Mouse (Mus musculus) kidney, embryonic 16.5 days (tissue): ENCODE measurements around the gene Smoc2. TPM values are rescaled to one million over a fixed set of nuclear protein-coding genes. Genes with fewer than 3 reads are reported as not detected.

ENCODE experiments used
- ATAC-seq: fragments of 200-750 bp; cut with Nextera tagmentation; 2 replicates; pipeline ENCODE4 v1.8.0; 2017; ENCODE audit warnings: moderate TSS enrichment; ENCODE audit not compliant: low FRiP score, low TSS enrichment
- H3K27ac ChIP-seq: fragments of 300-500 bp; sonication (generic); 2 replicates; pipeline ENCODE4 v1.5.1; 2014; ENCODE audit warnings: low read length
- H3K27me3 ChIP-seq: fragments of 300-500 bp; sonication (generic); 2 replicates; pipeline ENCODE4 v1.6.1; 2014; ENCODE audit warnings: low read length, control low read depth, mixed read lengths; ENCODE audit not compliant: insufficient read depth
- H3K36me3 ChIP-seq: fragments of 300-500 bp; sonication (generic); 2 replicates; pipeline ENCODE4 v1.6.1; 2014; ENCODE audit warnings: low read length, control low read depth, mixed read lengths; ENCODE audit not compliant: insufficient read depth
- H3K4me1 ChIP-seq: fragments of 300-500 bp; sonication (generic); 2 replicates; pipeline ENCODE4 v1.6.1; 2014; ENCODE audit warnings: low read length, control low read depth, mixed read lengths; ENCODE audit not compliant: insufficient read depth
- H3K4me2 ChIP-seq: fragments of 300-500 bp; sonication (generic); replicated peaks from 2 replicates; pipeline ENCODE4 v1.6.1; 2014; ENCODE audit warnings: low read depth, low read length
- H3K4me3 ChIP-seq: fragments of 300-500 bp; sonication (generic); 2 replicates; pipeline ENCODE4 v1.5.1; 2014; ENCODE audit warnings: mild to moderate bottlenecking, low read length
- H3K9ac ChIP-seq: fragments of 300-500 bp; sonication (generic); replicated peaks from 2 replicates; pipeline ENCODE4 v1.6.1; 2014; ENCODE audit warnings: low read length
- H3K9me3 ChIP-seq: fragments of 300-500 bp; sonication (generic); 2 replicates; pipeline ENCODE4 v1.6.1; 2016; ENCODE audit warnings: low read length, control low read depth
- WGBS: fragments of 180-500 bp; shearing (Covaris S2); extraction: QIAGEN DNeasy Blood & Tissue Kit; methylation state at CpG from one replicate; pipeline ENCODE4 v1.1.7; 2014; 5-methylcytosine and 5-hydroxymethylcytosine counted together
- polyA plus RNA-seq: library from polyadenylated mRNA; unstranded; fragments of >200 nt; fragmentation: Nextera tagmentation; extraction: Ambion mirVana; gene quantifications from 2 replicates; pipeline ENCODE4 v1.2.1, GENCODE M21; 2015

The Smoc2 gene
- polyA plus RNA-seq, 1 experiment from 2014 or later: 97.5 TPM

DNA sequence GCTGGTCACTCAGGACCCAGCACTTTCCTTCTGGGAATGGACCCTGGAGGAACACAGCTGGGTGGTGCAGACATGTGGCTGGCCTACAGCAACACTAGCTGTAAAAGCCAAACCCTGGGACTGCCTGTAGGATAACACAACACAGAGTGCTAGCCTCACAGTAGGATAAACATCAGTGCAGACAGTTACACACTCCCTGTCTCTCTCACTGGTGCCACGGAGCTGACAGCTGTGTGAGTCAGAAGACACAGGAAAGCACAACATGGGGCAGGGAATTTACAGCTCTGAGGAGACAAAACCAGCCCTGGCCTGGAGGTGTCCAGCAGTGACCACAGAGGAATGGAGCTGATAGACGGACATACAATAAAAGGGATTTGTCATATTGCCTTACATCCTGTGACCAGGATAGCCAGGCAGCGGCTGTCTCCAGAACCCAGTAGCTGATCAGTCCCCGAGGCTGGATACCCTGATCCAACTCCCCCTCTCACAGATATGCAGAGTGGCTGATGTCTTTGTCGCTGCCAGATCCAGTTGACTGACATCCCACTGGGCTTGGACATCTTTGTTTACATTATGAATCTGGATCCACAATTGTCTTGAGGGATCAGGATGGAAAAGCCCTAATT is 60.7 kb downstream of the Smoc2 start:
- Histone ChIP-seq H3K4me2 (no peak overlapping the region), H3K27ac (no peak overlapping the region), H3K27me3 (0 out of 2 replicates have a peak, but pooled peaks cover 3% of the 10 kb centered on the region), H3K9ac (no peak overlapping the region), H3K4me1 (peaks cover 10% of the 10 kb centered on the region), H3K4me3 (no peak overlapping the region), H3K36me3 (no peaks in the 10 kb centered on the region), H3K9me3 (no peaks in the 10 kb centered on the region)
- ATAC-seq: peak; percentile 28; the same call in 1 of the 2 replicates
- WGBS: 31% methylated on average over 5 of the region's 5 CpGs

DNA sequence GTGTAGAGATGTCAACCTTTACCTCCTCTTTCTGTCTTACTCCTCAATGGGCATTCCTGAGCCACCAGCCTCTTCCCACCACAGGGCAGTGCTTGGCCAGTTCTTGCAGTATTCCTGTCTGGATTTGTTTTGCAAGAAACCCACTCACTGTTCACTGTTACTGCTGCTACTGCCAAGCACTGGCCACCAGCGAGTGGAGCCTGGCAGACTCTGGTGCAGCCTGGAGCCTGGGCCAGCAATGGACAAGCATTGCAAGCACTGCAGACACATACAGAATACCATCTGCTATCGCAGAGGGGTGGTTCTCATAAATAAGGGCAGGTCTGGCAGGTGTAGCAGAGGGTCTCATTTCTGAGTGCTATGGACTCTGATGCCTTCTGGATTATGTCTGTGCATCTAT is 61.4 kb downstream of the Smoc2 start:
- 0 out of 2 replicates have a peak, but pooled peaks cover 3% of the 10 kb centered on the region for H3K27me3 ChIP-seq
- WGBS: 77% methylated on average over 2 of the region's 2 CpGs
- peaks cover 10% of the 10 kb centered on the region for H3K4me1 ChIP-seq
- no peak overlapping the region for H3K4me2 ChIP-seq
- H3K4me3 ChIP-seq: no peak overlapping the region
- no peak for ATAC-seq
- no peak overlapping the region for H3K27ac ChIP-seq
- no peak overlapping the region for H3K9ac ChIP-seq
- H3K36me3 ChIP-seq: no peaks in the 10 kb centered on the region
- H3K9me3 ChIP-seq: no peaks in the 10 kb centered on the region

DNA sequence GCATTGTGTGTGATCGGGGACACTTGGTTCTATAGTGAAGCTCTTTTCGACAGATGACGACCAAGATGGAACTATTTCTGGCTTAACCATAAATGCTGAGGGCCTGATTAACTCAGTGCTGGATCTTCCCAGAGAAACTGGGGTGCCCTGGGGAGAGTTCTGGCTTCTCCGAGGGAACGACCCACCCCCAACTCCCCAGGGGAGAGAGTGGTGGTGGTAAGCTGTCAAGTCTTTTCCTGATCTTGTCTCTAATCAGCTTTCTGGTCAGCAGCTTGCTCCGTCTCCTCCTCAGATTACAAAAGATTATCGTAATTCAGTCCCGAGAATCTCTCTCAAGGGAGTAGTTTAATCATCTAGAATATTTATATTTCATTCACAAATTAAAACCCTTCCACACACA is 63.2 kb downstream of the Smoc2 start:
- no peak overlapping the region for H3K27ac ChIP-seq
- no peaks in the 10 kb centered on the region for H3K36me3 ChIP-seq
- WGBS: 38% methylated on average over 8 of the region's 8 CpGs
- no peak overlapping the region for H3K4me3 ChIP-seq
- H3K4me2 ChIP-seq: no peak overlapping the region
- H3K9me3 ChIP-seq: no peaks in the 10 kb centered on the region
- H3K9ac ChIP-seq: no peak overlapping the region
- no peak for ATAC-seq
- peaks cover 8% of the 10 kb centered on the region for H3K4me1 ChIP-seq
- 0 out of 2 replicates have a peak, but pooled peaks cover 3% of the 10 kb centered on the region for H3K27me3 ChIP-seq

DNA sequence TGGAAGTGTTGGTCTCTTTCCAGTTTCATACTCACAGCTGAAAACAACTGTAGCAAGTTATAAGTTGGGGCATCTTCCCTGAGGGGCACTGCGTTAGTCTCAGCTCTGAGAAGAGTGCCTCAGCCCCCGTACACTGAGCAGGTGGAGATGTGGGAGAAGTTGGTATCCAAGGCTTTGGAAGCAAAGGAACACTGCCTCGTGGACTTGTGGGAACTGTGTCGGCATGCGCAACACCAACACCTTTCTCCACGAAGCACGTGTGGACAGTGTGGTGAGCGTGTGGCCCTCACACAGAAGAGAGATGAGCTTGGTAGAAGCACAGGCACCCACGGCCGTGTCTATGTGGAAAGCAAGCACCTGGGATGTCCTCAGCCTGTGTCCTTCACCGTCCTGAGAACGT is 64.1 kb downstream of the Smoc2 start:
- Histone ChIP-seq H3K9me3 (no peaks in the 10 kb centered on the region), H3K4me3 (no peak overlapping the region), H3K36me3 (no peaks in the 10 kb centered on the region), H3K4me2 (no peak overlapping the region), H3K4me1 (peaks cover 5% of the 10 kb centered on the region; the same call in 1 of the 2 replicates), H3K9ac (no peak overlapping the region), H3K27me3 (0 out of 2 replicates have a peak, but pooled peaks cover 3% of the 10 kb centered on the region), H3K27ac (no peak overlapping the region)
- 81% methylated on average over 12 of the region's 12 CpGs for WGBS
- no peak for ATAC-seq

DNA sequence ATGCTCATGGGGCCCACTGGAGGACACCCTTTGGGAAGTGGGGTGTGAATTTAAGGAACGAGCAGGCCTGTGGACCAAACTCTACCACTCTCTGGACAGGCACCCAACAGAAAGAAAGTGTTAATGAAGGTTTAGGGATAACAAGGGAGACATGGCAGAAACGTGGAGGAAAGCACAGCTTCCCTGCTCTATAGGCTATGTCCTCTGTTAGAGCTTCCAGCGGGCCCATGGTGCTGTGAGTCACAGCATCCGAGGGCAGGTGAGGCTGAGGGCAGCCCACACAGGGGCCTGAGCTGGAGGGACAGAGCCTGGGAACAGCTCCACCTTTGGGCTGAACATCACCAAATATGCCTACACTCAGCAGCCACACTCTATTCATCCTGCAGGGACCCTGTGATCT is 66.2 kb downstream of the Smoc2 start:
- Histone ChIP-seq H3K9me3 (no peaks in the 10 kb centered on the region), H3K27ac (no peak overlapping the region), H3K4me1 (peaks cover 5% of the 10 kb centered on the region; the same call in 1 of the 2 replicates), H3K9ac (no peak overlapping the region), H3K36me3 (no peaks in the 10 kb centered on the region), H3K27me3 (0 out of 2 replicates have a peak, but pooled peaks cover 3% of the 10 kb centered on the region), H3K4me3 (no peak overlapping the region), H3K4me2 (no peak overlapping the region)
- 49% methylated on average over 4 of the region's 4 CpGs for WGBS
- ATAC-seq: no peak

DNA sequence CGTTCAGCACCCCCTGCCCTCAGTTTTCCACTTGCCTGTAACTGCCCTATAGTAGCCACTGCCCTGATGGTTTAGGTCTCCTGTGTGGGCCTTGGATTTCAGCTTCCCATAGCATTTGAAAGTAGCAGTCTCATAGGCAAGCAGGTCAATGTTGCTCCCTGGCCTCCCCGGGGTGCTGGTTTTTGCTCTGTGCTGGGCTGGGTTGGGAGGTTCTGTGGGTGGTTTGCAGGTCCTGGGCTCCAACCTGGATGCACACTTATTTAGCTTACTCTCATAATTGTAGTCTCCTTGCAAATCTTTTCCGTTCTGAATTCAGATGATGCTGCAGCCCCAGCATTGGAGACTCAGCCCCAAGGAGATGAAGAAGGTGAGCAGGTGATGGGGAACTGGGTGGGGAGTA is 67.6 kb downstream of the Smoc2 start:
- ATAC-seq: no peak
- Histone ChIP-seq H3K4me3 (no peak overlapping the region), H3K27me3 (0 out of 2 replicates have a peak, but pooled peaks cover 3% of the 10 kb centered on the region), H3K9ac (no peak overlapping the region), H3K4me1 (peaks cover 5% of the 10 kb centered on the region; the same call in 1 of the 2 replicates), H3K9me3 (no peaks in the 10 kb centered on the region), H3K36me3 (no peaks in the 10 kb centered on the region), H3K27ac (no peak overlapping the region), H3K4me2 (no peak overlapping the region)
- 82% methylated on average over 3 of the region's 3 CpGs for WGBS

DNA sequence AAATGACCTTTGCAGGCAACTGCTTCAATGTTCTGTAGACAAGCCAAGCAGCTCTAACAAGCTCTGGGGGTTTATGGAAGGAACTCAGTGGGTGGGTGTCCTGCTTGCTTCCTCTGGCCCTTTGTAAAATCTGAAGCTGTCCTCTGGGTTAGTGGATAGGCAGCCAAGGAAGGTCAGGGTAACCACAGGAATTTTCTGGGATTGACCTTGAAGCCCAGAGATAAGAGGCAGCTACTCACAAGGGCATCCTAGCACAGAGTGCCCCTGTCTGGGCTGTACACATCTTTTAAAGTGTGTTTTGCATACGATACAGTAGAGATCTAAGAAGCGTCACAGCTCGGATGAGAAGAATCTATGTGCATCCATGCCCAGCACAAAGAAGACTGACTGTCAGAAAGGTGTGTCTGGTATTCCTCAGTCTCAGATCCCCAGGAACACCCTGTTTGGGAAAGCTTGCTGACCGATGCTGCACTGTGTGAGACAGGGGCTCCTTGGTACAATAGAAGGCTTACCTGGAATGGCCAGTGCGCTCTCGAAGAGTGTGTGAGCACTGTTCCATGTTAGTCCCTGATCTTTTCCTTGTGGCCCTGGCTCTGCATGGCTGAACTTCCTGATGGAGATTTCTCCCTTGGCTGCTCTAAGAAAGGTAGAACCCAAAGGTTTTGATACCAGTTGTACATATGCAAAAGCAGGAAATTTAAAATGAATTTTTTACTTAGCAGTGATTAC is 69.9 kb downstream of the Smoc2 start:
- no peak overlapping the region for H3K4me3 ChIP-seq
- H3K36me3 ChIP-seq: 0 out of 2 replicates have a peak, but pooled peaks cover 5% of the 10 kb centered on the region
- H3K4me2 ChIP-seq: no peak overlapping the region
- H3K9me3 ChIP-seq: peaks cover 6% of the 10 kb centered on the region
- ATAC-seq: 0 out of 2 replicates have a peak, but pooled peaks have one; percentile 32
- H3K27ac ChIP-seq: no peak overlapping the region
- H3K27me3 ChIP-seq: no peaks in the 10 kb centered on the region
- WGBS: 72% methylated on average over 6 of the region's 6 CpGs
- no peak overlapping the region for H3K9ac ChIP-seq
- peaks cover 8% of the 10 kb centered on the region; the same call in 1 of the 2 replicates for H3K4me1 ChIP-seq

DNA sequence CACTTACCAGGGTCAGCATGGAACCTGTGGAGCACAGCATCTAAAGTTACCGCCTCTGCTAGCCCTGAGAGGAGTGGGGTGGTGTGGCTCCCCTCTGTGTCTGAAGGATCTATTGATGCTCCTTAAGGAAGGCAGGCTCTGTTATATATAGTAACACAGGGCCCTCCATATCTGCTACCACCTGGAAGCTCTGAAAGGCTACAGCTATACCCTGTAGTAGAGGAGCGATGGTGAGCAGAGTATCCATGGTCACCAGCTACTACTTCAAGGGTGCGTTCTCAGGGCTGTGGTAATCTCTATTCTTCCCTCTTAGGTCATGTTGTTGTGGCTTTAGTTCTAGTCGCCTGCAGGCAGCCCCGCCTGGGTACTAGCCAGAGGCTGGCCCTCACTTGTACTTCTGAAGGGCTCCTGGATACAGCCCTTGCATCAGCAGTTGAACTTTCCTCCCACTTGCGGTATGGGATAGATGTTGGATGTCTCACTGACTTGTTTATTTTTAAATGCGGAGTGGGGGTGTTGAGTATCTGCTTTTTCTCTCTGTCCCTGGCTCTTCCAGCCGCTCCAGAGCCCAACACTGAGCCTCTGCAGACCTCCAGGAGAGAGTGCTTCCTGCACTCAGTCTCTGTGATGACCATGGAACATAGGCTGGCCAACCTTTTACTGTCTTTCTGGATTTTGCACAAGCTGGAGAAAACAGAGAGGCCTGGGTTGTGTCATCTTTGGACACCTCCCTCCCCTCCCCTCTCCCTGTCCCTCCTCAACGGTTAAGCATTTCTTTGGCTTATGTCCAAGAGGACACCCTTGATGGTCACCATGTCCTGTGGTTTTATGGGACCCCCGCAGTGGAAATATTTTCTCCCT is 74.1 kb downstream of the Smoc2 start:
- no peak overlapping the region for H3K4me3 ChIP-seq
- H3K27ac ChIP-seq: peak overlapping the region; percentile 49; the same call in 1 of the 2 replicates
- no peak overlapping the region for H3K9ac ChIP-seq
- 0 out of 2 replicates have a peak, but pooled peaks cover 5% of the 10 kb centered on the region for H3K36me3 ChIP-seq
- ATAC-seq: peak; percentile 78
- peaks cover 6% of the 10 kb centered on the region for H3K9me3 ChIP-seq
- H3K4me2 ChIP-seq: no peak overlapping the region
- 74% methylated on average over 10 of the region's 10 CpGs for WGBS
- H3K4me1 ChIP-seq: peaks cover 11% of the 10 kb centered on the region; the same call in 1 of the 2 replicates
- H3K27me3 ChIP-seq: no peaks in the 10 kb centered on the region

DNA sequence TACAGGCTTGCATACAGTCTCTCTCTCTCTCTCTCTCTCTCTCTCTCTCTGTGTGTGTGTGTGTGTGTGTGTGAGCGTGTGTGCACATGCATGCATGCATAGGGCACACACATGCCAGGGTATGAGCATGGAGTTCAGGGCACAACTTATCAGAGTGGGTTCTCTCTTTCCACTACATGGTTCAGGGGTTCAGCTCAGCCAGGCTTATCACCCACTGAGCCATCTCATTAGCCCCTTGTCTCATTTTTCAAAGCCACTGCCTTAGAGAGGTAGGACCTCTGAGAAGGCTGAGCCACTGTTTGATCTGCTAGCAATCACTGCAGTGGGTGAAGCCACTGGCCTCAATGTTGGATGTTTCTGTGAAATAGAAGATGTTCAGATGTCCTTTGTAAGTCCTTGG is 82.2 kb downstream of the Smoc2 start:
- H3K9me3 ChIP-seq: no peaks in the 10 kb centered on the region
- no peaks in the 10 kb centered on the region for H3K36me3 ChIP-seq
- no peak overlapping the region for H3K4me2 ChIP-seq
- 92% methylated on average over 1 of the region's 1 CpGs for WGBS
- no peak overlapping the region for H3K4me3 ChIP-seq
- ATAC-seq: peak; percentile 57; the same call in 1 of the 2 replicates
- H3K27ac ChIP-seq: no peak overlapping the region
- no peaks in the 10 kb centered on the region for H3K27me3 ChIP-seq
- H3K9ac ChIP-seq: no peak overlapping the region
- no peaks in the 10 kb centered on the region for H3K4me1 ChIP-seq
